Mouse (Mus musculus): Measurements from ENCODE around the gene Spdye4b.

Gene Spdye4b

GRCm38 (mm10) chr5:143205015-143205414, 24.2 kb downstream of the Spdye4b start:
- ATAC-seq (ENCODE audit: insufficient number of reproducible peaks, low FRiP score, low TSS enrichment): no peak

GRCm38 (mm10) chr5:143213832-143214231, 33.0 kb downstream of the Spdye4b start:
- no peak for ATAC-seq (ENCODE audit: insufficient number of reproducible peaks, low FRiP score, low TSS enrichment)

- no peak for ATAC-seq (ENCODE audit: insufficient number of reproducible peaks, low FRiP score, low TSS enrichment)
Observed at GRCm38 (mm10) chr5:143220996-143221395, 40.2 kb downstream of the Spdye4b start.

GRCm38 (mm10) chr5:143222287-143222686, 41.5 kb downstream of the Spdye4b start:
- no peak for ATAC-seq (ENCODE audit: insufficient number of reproducible peaks, low FRiP score, low TSS enrichment)

- no peak for ATAC-seq (ENCODE audit: insufficient number of reproducible peaks, low FRiP score, low TSS enrichment)
Observed at GRCm38 (mm10) chr5:143226790-143227189, 46.0 kb downstream of the Spdye4b start, which contains the start of gene Spdye4a. Spdye4a (minus strand) TSS chr5:143226890.

GRCm38 (mm10) chr5:143235028-143235693, 54.3 kb downstream of the Spdye4b start, which contains the start of gene Zfp12:
Zfp12 (plus strand) TSS chr5:143235163.
- ATAC-seq (ENCODE audit: insufficient number of reproducible peaks, low FRiP score, low TSS enrichment): peak; percentile 97

- ATAC-seq (ENCODE audit: insufficient number of reproducible peaks, low FRiP score, low TSS enrichment): no peak
Observed at GRCm38 (mm10) chr5:143236036-143236435, 55.2 kb downstream of the Spdye4b start.

GRCm38 (mm10) chr5:143244926-143245325, 64.1 kb downstream of the Spdye4b start:
- ATAC-seq (ENCODE audit: insufficient number of reproducible peaks, low FRiP score, low TSS enrichment): no peak

- no peak for ATAC-seq (ENCODE audit: insufficient number of reproducible peaks, low FRiP score, low TSS enrichment)
Observed at GRCm38 (mm10) chr5:143252039-143252438, 71.2 kb downstream of the Spdye4b start.

GRCm38 (mm10) chr5:143252791-143253185, 72.0 kb downstream of the Spdye4b start:
- no peak for ATAC-seq (ENCODE audit: insufficient number of reproducible peaks, low FRiP score, low TSS enrichment)

GRCm38 (mm10) chr5:143253186-143253880, 72.5 kb downstream of the Spdye4b start:
- ATAC-seq (ENCODE audit: insufficient number of reproducible peaks, low FRiP score, low TSS enrichment): peak; percentile 53; the same call in 1 of the 2 replicates

- ATAC-seq (ENCODE audit: insufficient number of reproducible peaks, low FRiP score, low TSS enrichment): no peak
Observed at GRCm38 (mm10) chr5:143253881-143254486, 73.2 kb downstream of the Spdye4b start.

Measured in cerebellum, adult (tissue).